Mouse (Mus musculus) embryonic facial prominence, embryonic 13.5 days (tissue): ENCODE results near the gene Arvcf. TPM values are rescaled to one million over a fixed set of nuclear protein-coding genes. Genes with fewer than 3 reads are reported as not detected.

Source experiments
- ATAC-seq: fragments of 200-750 bp; cut with Nextera tagmentation; 2 replicates; pipeline ENCODE4 v1.8.0; 2017; ENCODE audit warnings: low read depth; ENCODE audit not compliant: insufficient number of reproducible peaks, insufficient read depth, low FRiP score, low TSS enrichment
- H3K27ac ChIP-seq: fragments of 300-500 bp; sonication (generic); 2 replicates; pipeline ENCODE4 v1.5.1; 2015; ENCODE audit warnings: moderate library complexity, mild to moderate bottlenecking, inconsistent platforms
- H3K27me3 ChIP-seq: fragments of 300-500 bp; sonication (generic); 2 replicates; pipeline ENCODE4 v1.6.1; 2015; ENCODE audit warnings: mild to moderate bottlenecking, inconsistent platforms
- H3K36me3 ChIP-seq: fragments of 300-500 bp; sonication (generic); 2 replicates; pipeline ENCODE4 v1.6.1; 2015; ENCODE audit warnings: mild to moderate bottlenecking, inconsistent platforms
- H3K4me1 ChIP-seq: fragments of 300-500 bp; sonication (generic); 2 replicates; pipeline ENCODE4 v1.6.1; 2015; ENCODE audit warnings: inconsistent platforms
- H3K4me2 ChIP-seq: fragments of 300-500 bp; sonication (generic); 2 replicates; pipeline ENCODE4 v1.6.1; 2015; ENCODE audit warnings: moderate library complexity, mild to moderate bottlenecking, inconsistent platforms
- H3K4me3 ChIP-seq: fragments of 300-500 bp; sonication (generic); 2 replicates; pipeline ENCODE4 v1.5.1; 2015; ENCODE audit warnings: mild to moderate bottlenecking, inconsistent platforms
- H3K9ac ChIP-seq: fragments of 300-500 bp; sonication (generic); 2 replicates; pipeline ENCODE4 v1.6.1; 2015; ENCODE audit warnings: mild to moderate bottlenecking, inconsistent platforms
- H3K9me3 ChIP-seq: fragments of 300-500 bp; sonication (generic); 2 replicates; pipeline ENCODE4 v1.6.1; 2016; ENCODE audit warnings: inconsistent platforms
- WGBS: fragments of 180-500 bp; shearing (Covaris S2); methylation state at CpG from one replicate; pipeline ENCODE4 v1.1.7; 2015; ENCODE audit warnings: mixed read lengths; 5-methylcytosine and 5-hydroxymethylcytosine counted together
- polyA plus RNA-seq: library from polyadenylated mRNA; unstranded; fragments of >200 nt; fragmentation: Nextera tagmentation; extraction: Ambion mirVana; gene quantifications from 2 replicates; pipeline ENCODE4 v1.2.1, GENCODE M21; 2015

Arvcf gene
- polyA plus RNA-seq, 1 experiment from 2014 or later = 30.8 TPM

DNA sequence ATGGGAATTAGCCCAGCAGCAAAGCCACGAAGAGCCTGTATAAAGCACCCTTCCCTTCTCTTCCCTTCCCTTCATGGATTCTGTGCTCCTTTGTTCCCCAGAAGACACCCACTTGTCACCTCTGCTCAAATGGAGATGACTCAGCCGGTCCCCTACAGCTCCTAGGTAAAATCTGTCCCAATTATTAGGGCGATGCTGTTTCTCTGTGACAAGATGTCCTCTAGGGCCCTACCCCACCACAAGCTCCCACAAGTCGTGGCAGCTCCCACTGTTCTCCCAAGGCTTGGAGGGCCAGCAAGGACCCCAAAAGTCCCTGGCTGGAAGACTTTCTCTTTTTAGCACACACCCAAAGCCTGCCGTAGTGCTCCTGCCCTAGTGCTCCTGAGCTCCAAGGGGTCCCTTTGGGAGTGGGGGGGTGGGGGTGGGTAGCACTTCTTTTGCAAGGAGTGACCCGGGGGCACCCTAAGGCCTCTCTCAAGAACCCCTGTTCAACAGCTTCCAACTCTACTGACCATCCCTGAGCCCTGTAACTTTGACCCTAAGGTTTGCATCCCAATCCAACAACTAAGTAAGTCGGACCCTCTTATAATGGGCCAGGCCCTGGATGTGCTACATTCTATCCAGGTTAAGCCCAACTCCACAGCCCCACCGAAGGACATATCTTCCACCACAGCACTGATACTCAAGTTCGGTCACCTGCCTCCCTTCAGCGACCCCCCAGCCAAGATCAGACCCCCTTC is 77.7 kb downstream of the Arvcf start:
- peak overlapping the region; percentile 64 for H3K27ac ChIP-seq
- 30% methylated on average over 10 of the region's 10 CpGs for WGBS
- peak overlapping the region; percentile 81 for H3K4me3 ChIP-seq
- H3K4me1 ChIP-seq = peaks cover 36% of the 10 kb centered on the region
- peak overlapping the region; percentile 89 for H3K9ac ChIP-seq
- H3K4me2 ChIP-seq = peak overlapping the region; percentile 75
- peaks cover 22% of the 10 kb centered on the region for H3K36me3 ChIP-seq
- no peaks in the 10 kb centered on the region for H3K27me3 ChIP-seq
- no peak for ATAC-seq
- H3K9me3 ChIP-seq = no peaks in the 10 kb centered on the region

DNA sequence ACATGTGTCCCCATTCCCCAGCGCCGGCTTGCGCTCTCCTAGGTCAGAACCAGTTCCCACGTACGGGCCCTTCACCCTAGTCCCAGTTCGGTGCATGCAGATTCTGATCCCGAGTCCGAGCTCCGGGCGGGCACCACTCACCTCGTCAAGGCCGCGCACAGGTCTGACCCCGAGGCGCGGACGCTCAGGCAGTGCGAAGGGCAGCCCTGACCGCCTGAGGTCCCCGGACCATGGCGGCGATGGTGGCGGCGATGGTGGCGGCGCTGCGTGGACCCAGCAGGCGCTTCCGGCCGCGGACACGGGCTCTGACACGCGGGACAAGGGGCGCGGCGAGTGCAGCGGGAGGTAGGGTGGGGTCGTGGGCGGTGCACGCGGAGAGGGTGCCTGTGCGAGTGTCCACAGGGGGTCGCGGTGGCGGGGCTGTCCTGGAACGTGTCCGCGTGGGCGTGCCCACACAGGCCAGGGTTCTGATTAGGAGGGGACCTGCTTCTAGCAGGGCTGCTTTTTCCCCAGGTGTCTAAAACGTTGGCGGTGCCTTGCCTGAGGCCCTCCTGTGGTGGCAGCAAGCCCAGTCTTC is 78.3 kb downstream of the Arvcf start, which contains the start of gene Txnrd2:
Txnrd2 (plus strand) TSS at position 170 of the 577 bp plus-strand sequence.
- under 1% methylated on average over 52 of the region's 52 CpGs for WGBS
- H3K27ac ChIP-seq = peak within 1 kb of the TSS; percentile 64
- no peaks in the 10 kb centered on the region for H3K9me3 ChIP-seq
- peak within 1 kb of the TSS; percentile 89 for H3K9ac ChIP-seq
- H3K27me3 ChIP-seq = no peaks in the 10 kb centered on the region
- ATAC-seq = peak; percentile 65
- H3K36me3 ChIP-seq = peaks cover 18% of the 10 kb centered on the region
- H3K4me2 ChIP-seq = peak within 1 kb of the TSS; percentile 75
- H3K4me3 ChIP-seq = peak within 1 kb of the TSS; percentile 81
- peaks cover 36% of the 10 kb centered on the region for H3K4me1 ChIP-seq

DNA sequence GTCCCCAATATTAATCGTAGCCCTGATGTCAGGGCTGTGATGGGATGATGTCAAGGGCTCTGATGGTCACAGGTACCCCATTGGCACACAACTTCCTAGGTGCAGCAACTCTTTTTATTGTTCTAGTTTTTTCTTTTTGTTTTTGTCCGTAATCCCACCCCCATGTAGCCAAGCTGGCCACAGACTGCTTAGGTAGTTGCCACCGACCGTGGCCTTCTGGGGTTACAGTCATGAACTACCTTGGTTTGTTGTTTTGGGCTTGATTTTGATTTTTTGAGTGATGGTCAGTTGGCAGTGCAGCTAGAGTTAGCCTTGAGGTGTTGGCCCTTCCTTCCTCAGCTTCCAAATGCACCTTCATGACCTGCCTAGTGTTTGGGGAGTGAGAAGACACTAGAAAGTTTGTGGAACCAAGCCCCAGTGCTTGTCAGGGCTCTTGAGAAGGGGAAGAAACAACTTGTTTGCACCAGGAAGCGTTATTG is 78.9 kb downstream of the Arvcf start, which contains the start of gene Comt:
Comt (minus strand) TSS at position 51 of the 479 bp plus-strand sequence.
- H3K4me2 ChIP-seq = peak within 1 kb of the TSS; percentile 75
- H3K4me3 ChIP-seq = peak within 1 kb of the TSS; percentile 81
- peaks cover 13% of the 10 kb centered on the region for H3K36me3 ChIP-seq
- H3K9me3 ChIP-seq = no peaks in the 10 kb centered on the region
- peak within 1 kb of the TSS; percentile 89 for H3K9ac ChIP-seq
- peak within 1 kb of the TSS; percentile 64 for H3K27ac ChIP-seq
- WGBS = 59% methylated on average over 5 of the region's 5 CpGs
- no peaks in the 10 kb centered on the region for H3K27me3 ChIP-seq
- peaks cover 36% of the 10 kb centered on the region for H3K4me1 ChIP-seq
- no peak for ATAC-seq

DNA sequence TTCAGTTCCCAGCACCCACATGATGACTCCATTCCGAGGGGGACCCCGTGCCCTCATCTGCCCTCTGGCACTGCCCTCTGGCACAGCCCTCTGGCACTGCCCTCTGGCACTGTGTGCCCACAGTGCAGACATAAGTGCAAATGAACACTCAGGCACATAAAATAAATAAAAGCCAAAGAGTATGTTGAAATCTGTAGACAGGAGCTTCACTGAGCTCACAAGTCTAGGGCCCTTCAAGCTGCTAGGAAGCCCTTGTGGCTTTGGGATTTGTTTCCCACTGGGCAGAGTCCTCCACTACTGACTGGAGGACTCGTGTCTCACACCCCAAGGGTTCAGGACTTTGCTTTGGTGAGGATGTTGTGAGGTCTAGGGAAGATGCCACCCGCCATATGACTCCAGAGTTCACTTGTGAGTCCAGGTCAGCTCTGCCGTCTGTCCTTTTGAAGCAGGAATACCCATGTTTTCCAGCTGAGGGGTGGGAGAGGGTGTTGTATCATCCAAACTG is 80.1 kb downstream of the Arvcf start:
- peaks cover 4% of the 10 kb centered on the region for H3K36me3 ChIP-seq
- no peak overlapping the region for H3K4me2 ChIP-seq
- ATAC-seq = no peak
- no peaks in the 10 kb centered on the region for H3K27me3 ChIP-seq
- 85% methylated on average over 5 of the region's 5 CpGs for WGBS
- peaks cover 36% of the 10 kb centered on the region for H3K4me1 ChIP-seq
- no peak overlapping the region for H3K4me3 ChIP-seq
- H3K27ac ChIP-seq = no peak overlapping the region
- H3K9ac ChIP-seq = no peak overlapping the region
- no peaks in the 10 kb centered on the region for H3K9me3 ChIP-seq

DNA sequence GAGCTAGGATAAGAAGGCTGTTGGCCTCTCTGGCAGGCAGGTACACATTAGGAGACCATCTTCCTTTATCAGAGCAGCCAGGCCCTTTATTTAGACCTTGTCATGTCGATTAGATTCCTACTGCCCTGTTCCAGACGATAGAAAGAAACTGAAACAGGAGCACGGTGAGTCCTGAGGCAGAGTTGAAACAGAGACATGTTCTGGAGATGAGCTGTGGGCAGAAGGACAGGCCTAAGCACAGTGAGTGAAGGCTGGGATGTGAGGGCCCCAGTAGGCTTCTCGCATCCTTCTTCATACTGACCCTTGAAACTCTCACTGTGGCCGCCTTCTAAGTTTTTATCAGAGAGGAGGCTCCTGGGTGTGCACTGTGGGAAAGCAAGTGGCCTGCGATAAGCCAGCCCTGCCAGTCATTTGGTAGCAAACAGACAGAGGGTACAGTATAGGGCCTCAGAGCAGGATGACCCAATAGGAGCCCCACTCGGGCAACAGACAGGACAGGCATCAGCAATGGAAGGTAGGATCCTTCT is 80.6 kb downstream of the Arvcf start:
- H3K4me3 ChIP-seq = no peak overlapping the region
- no peak overlapping the region for H3K9ac ChIP-seq
- no peak for ATAC-seq
- H3K4me2 ChIP-seq = no peak overlapping the region
- no peak overlapping the region for H3K27ac ChIP-seq
- WGBS = 87% methylated on average over 7 of the region's 7 CpGs
- no peaks in the 10 kb centered on the region for H3K36me3 ChIP-seq
- no peaks in the 10 kb centered on the region for H3K27me3 ChIP-seq
- H3K9me3 ChIP-seq = no peaks in the 10 kb centered on the region
- peaks cover 33% of the 10 kb centered on the region for H3K4me1 ChIP-seq

DNA sequence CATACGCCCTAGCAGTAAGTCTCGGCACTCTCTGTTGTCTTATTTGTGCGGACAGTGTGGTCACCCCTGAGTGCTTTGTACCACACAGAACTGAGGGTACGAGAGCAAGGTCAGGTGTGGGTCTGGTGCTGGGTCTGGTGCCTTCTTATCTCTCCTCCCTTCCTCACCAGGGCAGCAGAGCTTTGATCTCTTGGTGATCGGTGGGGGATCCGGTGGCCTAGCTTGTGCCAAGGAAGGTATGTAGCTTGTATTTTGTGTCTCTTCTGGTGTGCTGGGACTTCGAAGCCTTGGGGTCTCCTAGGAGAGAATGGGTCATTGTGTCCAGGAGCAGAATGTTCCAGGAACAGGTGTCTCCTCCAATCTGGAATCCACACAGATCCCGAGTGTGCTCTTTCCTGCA is 81.7 kb downstream of the Arvcf start:
- Histone ChIP-seq H3K9ac (no peak overlapping the region), H3K4me3 (no peak overlapping the region), H3K27me3 (no peaks in the 10 kb centered on the region), H3K9me3 (no peaks in the 10 kb centered on the region), H3K4me2 (no peak overlapping the region), H3K36me3 (no peaks in the 10 kb centered on the region), H3K4me1 (peaks cover 22% of the 10 kb centered on the region), H3K27ac (no peak overlapping the region)
- WGBS = 88% methylated on average over 8 of the region's 8 CpGs
- ATAC-seq = no peak

DNA sequence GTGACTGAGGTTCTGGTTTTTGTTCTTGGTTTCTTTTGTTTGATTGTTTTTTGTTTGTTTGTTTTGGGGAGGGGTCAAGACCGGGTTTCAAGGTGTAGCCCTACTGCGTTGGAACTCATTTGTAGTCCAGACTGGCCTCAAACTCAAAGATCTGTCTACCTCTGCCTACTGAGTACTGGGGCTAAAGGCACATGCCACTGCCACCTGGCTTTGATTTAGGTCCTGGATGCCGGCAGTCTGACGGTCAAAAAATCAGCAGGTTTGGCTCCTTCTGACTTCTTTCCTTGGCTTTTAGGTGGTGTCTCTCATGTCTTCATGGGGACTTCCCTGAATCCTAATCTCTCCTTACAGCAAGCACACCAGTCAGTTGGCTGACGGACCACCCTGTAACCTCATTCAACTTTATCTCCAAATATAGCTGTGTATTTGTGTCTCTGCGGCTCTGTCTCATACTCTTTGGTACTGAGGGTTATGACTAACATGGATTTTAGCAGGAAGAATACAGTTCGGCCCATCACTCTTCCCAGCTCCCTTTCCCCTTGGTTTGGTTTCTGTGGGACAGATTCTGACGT is 82.7 kb downstream of the Arvcf start:
- H3K27me3 ChIP-seq = no peaks in the 10 kb centered on the region

DNA sequence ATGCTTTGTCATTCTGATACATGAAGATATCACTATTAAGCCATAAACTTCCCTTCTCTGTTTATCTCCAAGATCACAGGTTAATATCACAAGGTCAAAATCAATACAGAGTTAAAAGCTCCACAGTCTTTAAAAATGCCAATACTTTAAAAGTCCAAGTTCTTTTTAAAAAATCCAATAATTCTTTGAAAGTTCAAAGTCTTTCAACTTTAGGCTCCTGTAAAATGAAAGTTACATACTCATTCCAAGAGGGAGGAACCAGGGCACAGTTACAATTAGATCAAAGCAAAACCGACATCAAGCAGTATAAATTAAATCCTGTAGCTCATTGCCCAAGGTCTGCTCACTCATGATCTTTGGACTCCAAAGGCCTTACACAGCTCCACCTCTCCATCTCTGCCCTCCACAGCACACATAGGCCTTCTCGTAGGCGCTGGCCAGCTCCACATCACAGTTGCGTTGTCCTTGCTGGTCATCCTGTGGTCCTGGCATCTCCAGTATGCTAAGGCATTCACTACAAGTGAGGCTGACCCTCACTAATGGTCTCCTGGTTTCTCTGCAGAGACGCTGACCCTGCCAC is 85.4 kb downstream of the Arvcf start:
- H3K9ac ChIP-seq = no peak overlapping the region
- no peak overlapping the region for H3K4me2 ChIP-seq
- WGBS = 88% methylated on average over 5 of the region's 5 CpGs
- H3K4me1 ChIP-seq = no peaks in the 10 kb centered on the region
- peaks cover 5% of the 10 kb centered on the region; the same call in 1 of the 2 replicates for H3K9me3 ChIP-seq
- no peak for ATAC-seq
- no peak overlapping the region for H3K4me3 ChIP-seq
- H3K27ac ChIP-seq = no peak overlapping the region
- no peaks in the 10 kb centered on the region for H3K27me3 ChIP-seq
- no peaks in the 10 kb centered on the region for H3K36me3 ChIP-seq

More for the DNA sequence above, 82.7 kb downstream of the Arvcf start:
- Histone ChIP-seq H3K4me1 (peaks cover 11% of the 10 kb centered on the region), H3K4me2 (no peak overlapping the region), H3K4me3 (no peak overlapping the region), H3K9ac (no peak overlapping the region), H3K36me3 (no peaks in the 10 kb centered on the region), H3K27ac (no peak overlapping the region), H3K9me3 (peaks cover 5% of the 10 kb centered on the region; the same call in 1 of the 2 replicates)
- ATAC-seq = no peak
- 55% methylated on average over 8 of the region's 8 CpGs for WGBS

DNA sequence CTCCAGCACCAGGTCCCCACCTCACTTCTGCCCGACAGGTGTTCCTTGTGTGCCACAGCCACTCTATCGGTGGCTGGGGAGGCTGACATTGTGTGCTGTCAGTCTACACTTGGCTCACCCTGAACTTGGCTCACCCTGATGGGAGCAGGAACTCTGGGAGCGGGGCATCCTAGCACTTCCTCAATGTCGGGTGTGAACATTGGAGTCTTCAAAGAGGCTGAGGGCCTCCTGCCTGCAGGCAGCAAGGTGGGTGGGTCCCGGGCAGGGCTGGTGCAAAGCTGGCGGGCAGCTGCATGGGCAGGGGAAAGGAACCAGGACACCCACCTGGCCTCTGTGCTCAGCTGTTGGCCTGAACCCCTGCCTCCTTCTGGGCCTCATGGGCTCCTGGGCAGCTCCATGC is 88.1 kb downstream of the Arvcf start:
- 89% methylated on average over 6 of the region's 6 CpGs for WGBS
- Histone ChIP-seq H3K36me3 (peaks cover 3% of the 10 kb centered on the region; the same call in 1 of the 2 replicates), H3K27ac (no peak overlapping the region), H3K9ac (no peak overlapping the region), H3K4me2 (no peak overlapping the region), H3K9me3 (peaks cover 5% of the 10 kb centered on the region; the same call in 1 of the 2 replicates), H3K4me1 (no peaks in the 10 kb centered on the region), H3K27me3 (no peaks in the 10 kb centered on the region), H3K4me3 (no peak overlapping the region)
- ATAC-seq = no peak

DNA sequence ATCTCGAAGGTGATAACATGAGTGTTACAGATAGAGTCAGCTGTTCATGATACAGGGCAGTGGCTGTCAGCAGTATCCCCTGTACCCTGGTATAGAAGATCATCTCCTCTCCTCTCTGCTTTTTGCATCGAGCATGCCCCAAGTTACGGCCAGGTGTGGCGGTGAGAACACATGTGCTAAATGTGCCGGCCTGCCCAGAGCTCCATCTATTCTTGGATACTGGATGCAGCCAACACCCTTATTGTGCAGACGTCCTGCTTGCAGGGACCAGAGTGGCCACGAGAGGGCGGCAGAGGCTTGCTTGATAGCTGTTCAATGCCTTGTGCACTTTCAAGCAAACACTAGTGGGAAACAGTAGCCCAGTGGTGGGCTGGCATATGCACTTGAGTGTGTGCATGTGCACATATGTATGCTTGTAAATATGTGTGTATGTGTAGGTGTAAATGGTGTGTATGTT is 95.4 kb downstream of the Arvcf start:
- H3K27ac ChIP-seq = no peak overlapping the region
- H3K9me3 ChIP-seq = no peaks in the 10 kb centered on the region
- no peaks in the 10 kb centered on the region for H3K27me3 ChIP-seq
- peaks cover 17% of the 10 kb centered on the region for H3K36me3 ChIP-seq
- 21% methylated on average over 8 of the region's 8 CpGs for WGBS
- no peak overlapping the region for H3K9ac ChIP-seq
- no peak overlapping the region for H3K4me2 ChIP-seq
- peaks cover 9% of the 10 kb centered on the region for H3K4me1 ChIP-seq
- peak; percentile 75; the same call in 1 of the 2 replicates for ATAC-seq
- no peak overlapping the region for H3K4me3 ChIP-seq

DNA sequence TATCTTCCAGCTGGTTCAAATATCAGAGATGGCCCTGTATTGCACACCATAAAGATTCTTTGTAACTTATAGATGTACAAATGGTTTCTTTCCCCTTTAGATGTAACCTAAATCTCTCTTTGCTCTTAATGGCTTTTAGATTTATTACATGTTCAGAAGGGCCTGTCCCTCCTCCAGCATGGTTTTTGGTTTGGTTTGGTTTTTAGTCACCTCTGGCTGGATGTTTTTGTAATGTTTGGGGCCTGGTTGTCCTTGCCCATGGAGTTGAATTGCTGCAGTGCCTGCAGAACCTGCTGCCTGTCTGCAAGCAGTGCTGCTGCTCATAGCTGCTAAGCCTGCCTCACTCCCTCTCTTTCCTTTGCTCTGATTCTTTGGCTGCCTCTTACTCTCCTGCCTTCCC is 99.3 kb downstream of the Arvcf start:
- no peak overlapping the region for H3K4me3 ChIP-seq
- peak overlapping the region; percentile 60 for H3K27ac ChIP-seq
- H3K4me2 ChIP-seq = no peak overlapping the region
- H3K9ac ChIP-seq = peak overlapping the region; percentile 32; the same call in 1 of the 2 replicates
- H3K9me3 ChIP-seq = no peaks in the 10 kb centered on the region
- H3K27me3 ChIP-seq = no peaks in the 10 kb centered on the region
- H3K4me1 ChIP-seq = peaks cover 24% of the 10 kb centered on the region
- H3K36me3 ChIP-seq = 0 out of 2 replicates have a peak, but pooled peaks cover 4% of the 10 kb centered on the region
- ATAC-seq = no peak
